Mouse (Mus musculus) megakaryocyte-erythroid progenitor cell, adult 5-6 weeks (primary cell): ENCODE measurements around the gene Col15a1. TPM values are rescaled to one million over a fixed set of nuclear protein-coding genes. Genes with fewer than 3 reads are reported as not detected.

Experiments
- ATAC-seq: replicated peaks from 2 replicates; pipeline ENCODE4 v1.8.0; 2016; ENCODE audit warnings: mild to moderate bottlenecking, inconsistent platforms; ENCODE audit not compliant: severe bottlenecking, poor library complexity, low FRiP score, low TSS enrichment
- total RNA-seq, 2 experiments: library from RNA; stranded (forward) in 1 of 2; stranded (reverse) in 1 of 2; fragments of 200-1000, 215-1000 nt in 1 of 2; fragments of >200 nt in 1 of 2; fragmentation: Nextera tagmentation in 1 of 2; gene quantifications; 2 replicates each; pipeline ENCODE4 v1.2.3; 2014 to 2017

The Col15a1 gene
- total RNA-seq, 2 experiments from 2014 or later, result not detected

- ATAC-seq, result no peak
These were observed 19.1 kb downstream of the Col15a1 start for GRCm38 (mm10) chr4:47227101-47227500.

DNA sequence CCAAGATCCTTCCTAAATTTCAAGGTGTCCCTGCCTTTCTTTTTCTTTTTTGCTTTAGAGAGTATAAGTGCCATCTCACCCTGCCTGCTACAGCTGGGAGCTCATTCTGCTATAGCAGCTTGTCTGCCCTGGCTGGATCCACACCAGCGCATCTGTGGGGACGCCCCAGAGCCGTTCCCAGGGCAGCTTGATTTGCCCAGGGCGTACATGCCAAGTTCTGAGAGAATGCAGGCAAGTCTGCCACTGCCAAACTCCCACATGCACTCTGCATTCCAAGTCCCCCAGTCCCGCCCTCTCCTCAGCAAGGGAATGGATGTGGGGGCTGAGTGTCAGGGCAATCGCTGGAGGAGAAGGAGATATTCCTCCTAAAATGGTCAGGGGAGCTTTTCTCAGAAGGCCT lies 19.8 kb downstream of the Col15a1 start:
- no peak for ATAC-seq

DNA sequence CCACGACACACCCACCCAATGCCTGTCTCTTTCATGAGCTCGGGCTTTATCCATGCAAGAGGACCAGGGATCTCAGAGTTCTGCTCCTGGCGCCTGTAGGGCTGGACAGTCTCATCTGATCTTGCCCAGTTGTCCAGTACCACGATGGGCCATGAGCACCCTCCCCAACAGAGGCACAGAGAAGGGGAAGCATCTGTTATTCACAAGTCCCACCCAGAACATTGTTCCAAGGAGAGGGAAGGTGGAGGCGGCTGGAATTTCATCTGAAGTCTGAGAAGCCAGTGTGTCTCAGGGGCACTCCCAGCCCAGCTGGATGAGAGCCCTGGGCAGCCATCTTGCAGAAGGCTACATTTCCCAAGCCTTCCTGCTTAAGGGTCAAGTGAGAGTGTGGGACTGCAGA lies 21.0 kb downstream of the Col15a1 start:
- ATAC-seq, result no peak

DNA sequence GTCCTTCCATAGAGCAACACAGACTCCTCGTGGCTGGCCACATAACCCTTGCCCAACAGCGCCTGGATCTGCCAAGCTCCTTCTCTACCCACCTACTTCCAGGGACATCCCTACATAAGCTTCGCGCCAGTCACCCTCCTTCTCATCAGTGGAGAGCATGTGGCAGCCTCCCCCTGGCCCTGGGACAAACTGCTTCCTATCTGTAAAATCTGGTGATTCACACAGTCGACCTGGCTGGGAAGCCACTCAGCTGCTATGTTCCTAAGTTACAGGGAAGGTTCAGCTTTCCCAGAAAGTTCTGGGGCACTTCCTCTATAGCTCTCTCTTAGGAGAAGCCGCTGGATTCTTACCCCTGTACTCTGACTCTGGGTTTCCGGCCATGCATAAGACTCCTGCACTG lies 22.5 kb downstream of the Col15a1 start:
- ATAC-seq, result no peak

DNA sequence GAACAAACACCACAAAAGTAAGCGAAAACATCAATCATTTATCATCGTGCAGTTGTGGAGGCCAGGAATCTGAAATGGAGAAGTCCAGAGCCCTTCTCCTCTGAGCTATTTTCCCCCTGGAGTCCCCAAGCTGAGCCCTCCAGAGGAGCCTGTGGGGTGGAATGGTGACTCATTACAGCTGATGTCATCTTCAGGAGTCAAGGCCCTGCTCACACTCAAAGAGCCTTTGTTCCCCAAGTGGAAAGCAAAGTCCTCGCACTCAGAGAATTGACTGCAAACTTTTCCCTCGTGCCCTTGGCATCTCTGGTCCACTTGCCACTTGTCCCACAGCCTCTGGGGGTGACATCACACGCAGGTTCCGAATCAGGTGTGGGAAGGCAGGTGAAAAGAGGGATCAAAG lies 23.4 kb downstream of the Col15a1 start:
- ATAC-seq, result no peak

- no peak for ATAC-seq
These were observed 25.4 kb downstream of the Col15a1 start for GRCm38 (mm10) chr4:47233192-47233835.

DNA sequence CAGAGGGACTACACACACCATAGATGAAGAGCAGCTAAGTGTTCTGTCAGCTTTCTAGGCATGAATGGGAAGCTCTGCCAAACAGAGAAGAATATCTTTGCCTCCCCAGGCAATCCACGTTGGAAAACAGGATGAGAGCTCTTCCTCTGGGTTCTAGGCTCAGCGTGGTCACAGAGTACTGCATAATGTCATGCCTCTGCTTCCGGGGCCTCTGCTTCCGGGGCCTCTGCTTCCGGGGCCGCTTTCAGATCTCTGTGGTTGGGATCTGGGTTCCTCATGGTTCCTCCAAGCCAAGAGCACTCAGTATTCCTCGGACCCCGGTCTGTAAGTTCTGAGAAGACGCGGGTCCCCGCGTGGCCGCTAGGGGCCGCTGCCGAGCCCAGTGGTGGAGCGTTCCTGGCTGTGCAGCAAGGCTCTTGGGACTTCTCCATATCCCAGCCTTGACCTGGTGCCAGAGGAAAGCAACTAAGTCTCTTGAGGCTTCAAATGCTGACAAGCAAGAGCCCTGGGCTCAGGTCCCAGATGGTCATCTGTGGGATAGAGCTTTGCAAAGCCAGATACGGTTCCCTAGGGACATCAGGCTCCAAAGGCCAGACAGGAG lies 26.8 kb downstream of the Col15a1 start:
- ATAC-seq, result peak; percentile 81

DNA sequence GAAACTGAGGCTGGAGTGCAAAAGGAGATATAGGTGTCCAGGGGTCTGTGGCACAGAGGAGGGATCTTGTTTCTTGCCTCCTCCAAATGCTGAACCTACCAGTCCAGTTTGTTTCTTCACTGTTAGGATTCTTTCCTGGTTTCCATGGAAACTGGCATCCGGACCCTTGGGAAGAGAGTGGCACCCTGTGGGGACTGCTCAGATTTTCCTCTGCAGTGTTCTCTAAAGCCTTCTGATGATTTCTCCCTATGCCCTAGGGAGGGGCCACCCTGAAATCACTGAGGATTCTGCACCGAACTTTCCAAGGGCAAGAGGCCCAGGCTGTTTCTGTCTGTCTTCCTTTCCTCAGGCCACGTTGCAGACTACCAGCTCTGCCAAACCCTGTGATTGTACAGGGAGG lies 27.4 kb downstream of the Col15a1 start:
- ATAC-seq, result no peak

DNA sequence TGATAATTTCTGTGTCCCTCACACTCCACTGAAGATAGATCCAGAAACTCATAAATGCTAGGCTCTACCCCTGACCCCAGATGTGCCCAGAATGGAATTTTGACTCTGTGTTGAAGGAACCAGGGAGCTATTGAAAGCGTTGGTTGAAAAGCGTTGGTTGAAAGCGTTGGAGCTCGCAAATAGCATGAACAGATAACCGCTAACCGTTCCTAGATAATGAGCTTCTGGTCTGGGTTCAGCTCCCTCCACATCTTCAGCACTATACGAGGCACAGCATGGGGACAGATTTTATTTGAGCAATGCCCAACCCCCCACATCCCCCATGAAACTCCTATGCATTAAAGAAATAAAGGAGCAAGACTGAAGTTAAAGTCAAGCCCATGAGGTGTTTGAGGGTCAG lies 28.1 kb downstream of the Col15a1 start:
- no peak for ATAC-seq

DNA sequence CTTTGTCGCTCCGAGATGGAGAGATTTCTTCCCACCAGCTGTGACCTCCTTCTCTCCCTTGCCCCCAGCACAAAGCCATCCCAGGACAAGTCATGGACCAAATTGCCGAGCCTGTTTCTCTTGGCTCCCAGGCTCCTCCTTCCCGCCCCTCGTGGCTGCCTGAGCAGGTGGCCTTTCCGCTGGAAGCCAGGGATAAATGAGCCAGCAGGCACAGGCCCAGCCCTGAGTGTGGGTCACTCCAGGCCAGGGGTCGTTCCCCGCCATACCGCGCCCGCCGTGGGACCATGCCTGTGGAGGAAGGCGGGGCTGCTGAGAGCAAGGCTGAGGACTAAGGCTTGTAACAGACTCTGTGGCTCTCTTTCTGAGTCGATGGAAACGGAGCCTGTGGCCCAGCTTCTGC lies 29.3 kb downstream of the Col15a1 start:
- ATAC-seq, result no peak

- ATAC-seq, result no peak
These were observed 31.2 kb downstream of the Col15a1 start for GRCm38 (mm10) chr4:47239114-47239513.

DNA sequence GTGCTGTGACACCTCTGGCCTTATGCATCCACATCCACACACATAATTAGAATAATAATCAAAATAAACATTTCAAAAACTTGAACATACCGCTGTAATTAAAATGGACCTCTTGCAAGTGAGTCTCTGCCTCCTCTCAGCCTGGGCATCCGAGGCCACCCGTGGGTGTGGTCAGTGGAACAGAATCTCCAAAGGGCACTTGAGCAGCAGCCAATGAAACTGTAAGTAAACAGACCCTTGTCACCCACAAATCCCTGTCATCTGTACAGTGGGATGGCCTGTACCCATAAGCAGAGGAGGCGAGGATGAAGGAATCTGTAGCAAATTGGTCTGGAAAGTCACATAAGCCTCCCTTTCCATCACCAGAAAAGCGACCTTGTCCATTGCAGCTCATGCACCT lies 32.9 kb downstream of the Col15a1 start:
- ATAC-seq, result no peak

DNA sequence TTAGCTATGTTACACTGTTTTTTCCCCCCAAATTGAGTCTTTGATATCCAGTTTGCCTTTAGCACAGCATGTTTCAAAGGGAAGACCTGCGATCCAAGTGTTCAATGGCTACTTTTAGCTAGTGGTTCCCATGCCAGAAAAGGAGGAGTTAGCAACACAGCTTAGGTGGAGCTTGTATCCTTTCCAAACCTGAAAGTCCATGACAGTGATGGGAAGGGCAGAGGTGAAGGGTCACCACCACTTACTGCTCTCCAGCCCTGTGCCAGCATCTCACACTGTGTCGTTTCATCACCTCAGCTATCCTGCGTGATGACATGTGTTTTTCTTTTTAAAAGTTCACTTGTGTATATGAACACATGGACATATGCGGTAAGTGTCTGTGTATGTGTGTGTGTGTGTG lies 34.2 kb downstream of the Col15a1 start:
- no peak for ATAC-seq

DNA sequence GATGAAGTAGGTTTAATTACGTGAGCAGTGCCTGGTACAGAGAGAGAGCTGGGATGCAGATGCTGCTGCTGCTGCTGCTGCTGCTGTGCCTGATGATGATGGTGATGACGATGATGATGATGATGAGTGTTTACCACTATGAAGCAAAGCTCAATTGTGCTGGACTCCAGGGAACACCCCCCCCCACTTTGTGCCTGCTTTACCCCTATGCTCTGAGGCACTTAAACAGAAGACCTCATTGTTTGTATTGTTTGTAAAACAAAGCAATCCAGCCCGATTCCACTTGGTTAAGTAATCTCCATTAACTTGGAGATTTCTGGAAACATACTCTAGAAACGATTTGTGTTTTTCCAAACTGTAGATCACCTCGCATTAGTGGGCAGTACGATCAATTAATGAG lies 36.7 kb downstream of the Col15a1 start:
- no peak for ATAC-seq

DNA sequence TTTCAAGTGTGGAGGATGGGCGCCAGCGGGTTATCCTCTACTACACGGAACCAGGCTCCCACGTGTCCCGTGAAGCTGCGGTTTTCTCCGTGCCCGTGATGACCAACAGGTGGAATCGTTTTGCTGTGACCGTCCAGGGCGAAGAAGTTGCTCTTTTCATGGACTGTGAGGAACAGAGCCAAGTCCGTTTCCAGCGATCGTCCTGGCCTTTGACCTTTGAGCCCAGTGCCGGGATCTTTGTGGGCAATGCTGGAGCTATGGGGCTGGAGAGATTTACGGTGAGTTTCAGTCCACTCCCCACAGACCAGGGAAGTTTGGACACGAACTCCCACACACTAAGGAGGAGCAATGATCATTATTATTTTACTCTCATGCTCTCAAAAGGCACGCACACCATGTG lies 37.7 kb downstream of the Col15a1 start:
- no peak for ATAC-seq

DNA sequence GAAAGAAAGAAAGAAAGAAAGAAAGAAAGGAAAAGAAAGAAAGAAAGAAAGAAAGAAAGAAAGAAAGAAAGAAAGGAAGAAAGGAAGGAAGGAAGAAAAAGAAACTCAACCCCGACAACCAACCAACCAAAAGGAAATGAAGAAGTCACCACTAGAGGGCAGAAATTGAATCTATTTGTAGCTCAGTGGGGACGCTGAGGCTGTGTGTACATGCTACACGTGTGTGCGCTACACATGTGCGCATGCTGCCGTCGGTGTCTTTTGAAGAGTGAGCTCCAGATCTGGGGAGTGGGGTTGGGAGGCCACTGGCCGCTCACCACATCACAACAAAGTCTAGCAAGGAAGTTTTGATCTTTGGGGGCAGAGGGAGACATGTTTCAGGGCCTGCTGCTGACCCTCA lies 38.9 kb downstream of the Col15a1 start:
- 0 out of 2 replicates have a peak, but pooled peaks have one; percentile 49 for ATAC-seq

GRCm38 (mm10) chr4:47247574-47247973 lies 39.6 kb downstream of the Col15a1 start:
- no peak for ATAC-seq

DNA sequence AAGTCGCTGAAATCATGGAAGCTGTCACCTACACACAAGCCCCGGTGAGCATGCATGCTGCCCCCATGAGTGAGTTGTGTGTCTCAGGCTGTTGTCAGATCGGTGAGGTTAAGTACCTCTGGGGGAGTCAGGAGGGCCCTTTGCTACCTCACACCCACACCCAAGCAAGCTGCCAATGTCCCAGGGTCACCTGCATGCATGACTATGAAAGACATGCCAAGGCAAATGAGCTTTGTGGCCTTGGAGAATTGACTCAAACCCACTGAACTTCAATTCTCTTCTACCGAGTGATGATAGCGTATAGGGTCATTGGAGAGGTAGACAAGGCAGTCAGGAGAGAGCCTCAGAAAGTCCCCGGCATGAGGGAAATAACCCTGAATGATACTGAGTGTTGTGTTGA lies 41.2 kb downstream of the Col15a1 start:
- ATAC-seq, result no peak

GRCm38 (mm10) chr4:47251069-47251468 lies 43.1 kb downstream of the Col15a1 start:
- peak; percentile 85 for ATAC-seq

- ATAC-seq, result no peak
These were observed 43.9 kb downstream of the Col15a1 start for GRCm38 (mm10) chr4:47251693-47252435.

DNA sequence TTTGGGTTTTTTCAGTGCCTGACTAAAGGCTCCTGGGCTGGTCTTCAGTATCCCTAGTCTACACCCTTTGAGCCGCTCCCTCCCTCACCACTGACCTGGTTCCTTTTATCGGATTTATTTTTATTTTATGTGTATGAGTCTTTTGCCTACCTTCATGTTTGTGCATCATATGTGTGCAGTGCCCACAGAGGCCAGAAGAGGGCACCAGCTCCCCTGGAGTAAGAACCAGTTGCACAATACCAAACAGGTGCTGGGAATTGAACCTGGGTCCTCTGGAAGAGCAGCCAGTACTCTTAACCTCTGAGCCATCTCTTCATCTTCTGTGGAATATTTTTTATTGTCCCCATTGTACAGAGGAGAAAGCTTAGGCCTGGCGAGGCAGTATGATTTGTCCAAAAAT lies 44.7 kb downstream of the Col15a1 start:
- no peak for ATAC-seq
